Mouse (Mus musculus): ENCODE measurements around the gene Gm17606.
A peak's percentile ranks its signal among the peaks of the same experiment; 100 is the strongest.

The Gm17606 gene

GRCm38 (mm10) chr14:54664477-54665222 lies 23.9 kb downstream of the Gm17606 start:
- no peak for DNase-seq (ENCODE audit: low spot score in 2 of 2)

- DNase-seq (ENCODE audit: low spot score in 2 of 2): peak in 1 of 2 experiments; percentile 26
Observed at GRCm38 (mm10) chr14:54669381-54669780, 28.6 kb downstream of the Gm17606 start.

- peak in 1 of 2 experiments; percentile 37 for DNase-seq (ENCODE audit: low spot score in 2 of 2)
Observed at GRCm38 (mm10) chr14:54674317-54674716, 33.6 kb downstream of the Gm17606 start.

- DNase-seq (ENCODE audit: low spot score in 2 of 2): no peak
Observed at GRCm38 (mm10) chr14:54676290-54676689, 35.5 kb downstream of the Gm17606 start.

- no peak for DNase-seq (ENCODE audit: low spot score in 2 of 2)
Observed at GRCm38 (mm10) chr14:54678657-54679304, 38.0 kb downstream of the Gm17606 start.

- no peak for DNase-seq (ENCODE audit: low spot score in 2 of 2)
Observed at GRCm38 (mm10) chr14:54682396-54682795, 41.6 kb downstream of the Gm17606 start.

- no peak for DNase-seq (ENCODE audit: low spot score in 2 of 2)
Observed at GRCm38 (mm10) chr14:54685471-54685870, 44.7 kb downstream of the Gm17606 start.

- no peak for DNase-seq (ENCODE audit: low spot score in 2 of 2)
Observed at GRCm38 (mm10) chr14:54686063-54686521, 45.3 kb downstream of the Gm17606 start, which contains the start of gene 1700123O20Rik. 1700123O20Rik (plus strand) TSS chr14:54686216.

- peak; percentile 100 for DNase-seq (ENCODE audit: low spot score in 2 of 2)
Observed at GRCm38 (mm10) chr14:54686522-54687143, 45.9 kb downstream of the Gm17606 start, which contains the start of gene Acin1. Acin1 (minus strand) TSS chr14:54686931.

GRCm38 (mm10) chr14:54687251-54687650 lies 46.5 kb downstream of the Gm17606 start:
- DNase-seq (ENCODE audit: low spot score in 2 of 2): no peak

GRCm38 (mm10) chr14:54695042-54695441 lies 54.3 kb downstream of the Gm17606 start:
- no peak for DNase-seq (ENCODE audit: low spot score in 2 of 2)

GRCm38 (mm10) chr14:54696752-54697151 lies 56.0 kb downstream of the Gm17606 start:
- DNase-seq (ENCODE audit: low spot score in 2 of 2): no peak

Data from urinary bladder, postnatal 36 days (tissue).